Mouse (Mus musculus): ENCODE measurements around the gene 1700003H04Rik. TPM values are rescaled to one million over a fixed set of nuclear protein-coding genes. Genes with fewer than 3 reads are reported as not detected.

The 1700003H04Rik gene
- total RNA-seq, 1 experiment = not detected

DNA sequence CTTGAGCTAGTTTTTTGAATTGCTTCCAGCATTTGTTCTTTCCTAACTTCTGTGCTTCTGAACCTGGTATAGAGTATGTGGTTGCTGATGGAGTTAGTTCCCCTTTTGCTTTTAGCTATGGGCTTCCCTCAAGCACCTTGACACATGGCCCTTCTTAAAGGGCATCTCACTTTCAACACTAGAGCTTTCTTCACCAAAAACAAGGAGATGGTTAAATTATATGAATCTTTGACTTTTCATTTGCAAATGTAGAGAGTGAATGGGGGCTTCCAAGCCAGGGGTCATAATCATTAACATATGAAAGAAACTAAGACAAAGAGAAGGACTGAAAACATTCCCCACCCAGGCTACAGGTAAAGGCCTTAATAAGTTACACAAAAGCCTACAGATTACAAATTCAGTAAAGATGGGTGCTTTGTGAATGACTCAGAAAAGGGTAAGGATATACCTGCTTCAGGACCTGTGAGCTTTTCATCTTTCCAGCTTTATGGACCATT lies 25.2 kb upstream of the 1700003H04Rik start:
- DNase-seq (ENCODE audit: low read depth, low spot score) = peak; percentile 43
- Histone ChIP-seq H3K9ac (ENCODE audit: insufficient read depth, low read depth, low read length, poor library complexity, severe bottlenecking) (no peak overlapping the region), H3K9me3 (ENCODE audit: control insufficient read depth, insufficient read depth, low read depth, low read length) (peaks cover 3% of the 10 kb centered on the region; the same call in 1 of the 2 replicates), H3K36me3 (ENCODE audit: control insufficient read depth, insufficient read depth, low read length, poor library complexity, severe bottlenecking) (no peaks in the 10 kb centered on the region), H3K27ac (ENCODE audit: insufficient read depth, low read depth, low read length, poor library complexity, severe bottlenecking) (no peak overlapping the region; the same call in 1 of the 2 replicates), H3K4me1 (ENCODE audit: control insufficient read depth in 2 of 2, insufficient read depth in 2 of 2, low read length in 2 of 2, poor library complexity in 1 of 2) (peaks cover 2 to 9% of the 10 kb centered on the region in 2 experiments; a peak in 3 of 4 replicates), H3K4me3 (ENCODE audit: insufficient read depth in 1 of 2, low read depth in 1 of 2, low read length in 2 of 2, poor library complexity in 1 of 2, severe bottlenecking in 1 of 2) (no peak overlapping the region)
- TF ChIP-seq MAFK (IDR thresholded peaks at IDR 0.05; ENCODE audit: insufficient read depth, low read depth, low read length) (no peak), HCFC1 (IDR thresholded peaks at IDR 0.05; ENCODE audit: borderline replicate concordance, insufficient read depth, low read length) (no peak), ZC3H11A (IDR thresholded peaks at IDR 0.05; ENCODE audit: borderline replicate concordance, low read depth, low read length) (no peak), ZNF384 (IDR thresholded peaks at IDR 0.05; ENCODE audit: low read depth, low read length) (no peak), CHD2 (IDR thresholded peaks at IDR 0.05; ENCODE audit: low read depth, low read length) (0 out of 2 replicates have a peak, but pooled peaks have one; percentile 37)
- in situ Hi-C loops (cut with MboI; ENCODE audit: low sequenced_read_pairs in 2 of 2, unreplicated experiment in 2 of 2) = no loop called here

DNA sequence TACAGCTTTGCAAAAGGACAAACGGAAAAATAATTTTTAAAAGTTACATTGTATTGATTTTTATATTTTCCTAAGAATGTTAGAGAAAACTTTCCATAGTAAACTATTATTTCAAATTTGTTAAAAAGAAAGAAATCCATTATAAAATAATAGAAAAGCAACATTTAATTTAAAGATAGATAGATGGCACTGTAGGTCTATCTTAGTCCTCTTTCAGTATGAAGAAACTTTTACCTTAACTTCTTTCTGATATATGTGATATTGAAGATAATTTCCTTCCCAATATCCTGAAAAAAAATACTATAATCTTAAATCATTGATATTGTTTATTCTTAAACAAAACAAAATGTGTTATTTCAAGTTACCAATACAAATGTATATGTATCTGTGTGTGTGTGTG lies 24.6 kb upstream of the 1700003H04Rik start:
- Histone ChIP-seq H3K36me3 (ENCODE audit: control insufficient read depth, insufficient read depth, low read length, poor library complexity, severe bottlenecking) (no peaks in the 10 kb centered on the region), H3K4me1 (ENCODE audit: control insufficient read depth in 2 of 2, insufficient read depth in 2 of 2, low read length in 2 of 2, poor library complexity in 1 of 2) (peaks cover 2 to 9% of the 10 kb centered on the region in 2 experiments; a peak in 3 of 4 replicates), H3K27ac (ENCODE audit: insufficient read depth, low read depth, low read length, poor library complexity, severe bottlenecking) (no peak overlapping the region), H3K9me3 (ENCODE audit: control insufficient read depth, insufficient read depth, low read depth, low read length) (peaks cover 3% of the 10 kb centered on the region; the same call in 1 of the 2 replicates), H3K4me3 (ENCODE audit: insufficient read depth in 1 of 2, low read depth in 1 of 2, low read length in 2 of 2, poor library complexity in 1 of 2, severe bottlenecking in 1 of 2) (no peak overlapping the region), H3K9ac (ENCODE audit: insufficient read depth, low read depth, low read length, poor library complexity, severe bottlenecking) (no peak overlapping the region)
- in situ Hi-C loops (cut with MboI; ENCODE audit: low sequenced_read_pairs in 2 of 2, unreplicated experiment in 2 of 2) = no loop called here
- no peak for DNase-seq (ENCODE audit: low read depth, low spot score)
- TF ChIP-seq ZC3H11A (IDR thresholded peaks at IDR 0.05; ENCODE audit: borderline replicate concordance, low read depth, low read length) = no peak
- no peak for TF ChIP-seq HCFC1 (IDR thresholded peaks at IDR 0.05; ENCODE audit: borderline replicate concordance, insufficient read depth, low read length)
- no peak for TF ChIP-seq CHD2 (IDR thresholded peaks at IDR 0.05; ENCODE audit: low read depth, low read length)
- no peak for TF ChIP-seq ZNF384 (IDR thresholded peaks at IDR 0.05; ENCODE audit: low read depth, low read length)
- no peak for TF ChIP-seq MAFK (IDR thresholded peaks at IDR 0.05; ENCODE audit: insufficient read depth, low read depth, low read length)

DNA sequence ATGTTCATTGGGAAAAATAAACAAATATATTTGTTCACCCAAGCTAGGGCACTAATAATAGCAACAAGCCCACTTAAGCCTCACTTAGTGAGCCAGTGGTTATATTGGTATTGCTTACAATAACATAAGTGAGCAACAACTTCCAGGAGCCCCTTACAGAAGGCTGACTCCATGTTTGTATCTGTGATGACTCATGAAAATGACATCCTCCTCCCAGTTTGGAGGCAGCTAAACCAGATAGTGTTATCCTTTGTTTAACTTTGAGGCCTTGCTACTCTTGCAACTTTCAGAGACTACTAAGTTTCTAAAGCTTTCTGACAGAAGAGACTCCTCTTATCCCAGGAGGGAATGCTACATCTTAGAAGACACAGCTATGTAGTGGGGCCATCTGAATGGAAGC lies 16.9 kb upstream of the 1700003H04Rik start:
- Histone ChIP-seq H3K4me1 (ENCODE audit: control insufficient read depth in 2 of 2, insufficient read depth in 2 of 2, low read length in 2 of 2, poor library complexity in 1 of 2) (no peaks in the 10 kb centered on the region), H3K4me3 (ENCODE audit: insufficient read depth in 1 of 2, low read depth in 1 of 2, low read length in 2 of 2, poor library complexity in 1 of 2, severe bottlenecking in 1 of 2) (no peak overlapping the region), H3K36me3 (ENCODE audit: control insufficient read depth, insufficient read depth, low read length, poor library complexity, severe bottlenecking) (no peaks in the 10 kb centered on the region), H3K9me3 (ENCODE audit: control insufficient read depth, insufficient read depth, low read depth, low read length) (no peaks in the 10 kb centered on the region), H3K9ac (ENCODE audit: insufficient read depth, low read depth, low read length, poor library complexity, severe bottlenecking) (no peak overlapping the region), H3K27ac (ENCODE audit: insufficient read depth, low read depth, low read length, poor library complexity, severe bottlenecking) (no peak overlapping the region)
- TF ChIP-seq MAFK (IDR thresholded peaks at IDR 0.05; ENCODE audit: insufficient read depth, low read depth, low read length) (no peak), ZNF384 (IDR thresholded peaks at IDR 0.05; ENCODE audit: low read depth, low read length) (no peak), CHD2 (IDR thresholded peaks at IDR 0.05; ENCODE audit: low read depth, low read length) (no peak), HCFC1 (IDR thresholded peaks at IDR 0.05; ENCODE audit: borderline replicate concordance, insufficient read depth, low read length) (no peak)
- in situ Hi-C loops (cut with MboI; ENCODE audit: low sequenced_read_pairs in 2 of 2, unreplicated experiment in 2 of 2) = no loop called here
- no peak for DNase-seq (ENCODE audit: low read depth, low spot score)

DNA sequence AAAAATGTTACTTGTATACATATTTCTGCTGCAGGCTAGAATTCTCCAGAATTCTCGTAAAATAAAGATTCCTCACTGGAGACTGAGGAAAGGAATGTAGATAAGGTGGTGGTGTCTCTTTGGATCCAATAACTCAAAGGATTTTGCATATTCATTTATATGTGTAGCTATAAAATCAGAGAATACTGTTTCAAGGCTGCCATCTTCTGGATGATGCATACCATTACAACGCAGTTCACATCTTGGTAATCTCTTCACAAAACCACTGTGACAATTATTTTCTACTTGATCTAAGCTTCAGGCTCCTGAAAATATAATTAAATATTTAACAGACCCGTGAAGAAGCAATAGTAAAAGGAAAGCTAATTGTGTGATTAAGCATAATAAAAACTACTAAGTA lies 6.6 kb upstream of the 1700003H04Rik start:
- Histone ChIP-seq H3K36me3 (ENCODE audit: control insufficient read depth, insufficient read depth, low read length, poor library complexity, severe bottlenecking) (no peaks in the 10 kb centered on the region), H3K27ac (ENCODE audit: insufficient read depth, low read depth, low read length, poor library complexity, severe bottlenecking) (no peak overlapping the region), H3K9ac (ENCODE audit: insufficient read depth, low read depth, low read length, poor library complexity, severe bottlenecking) (no peak overlapping the region), H3K9me3 (ENCODE audit: control insufficient read depth, insufficient read depth, low read depth, low read length) (no peaks in the 10 kb centered on the region), H3K4me3 (ENCODE audit: insufficient read depth in 1 of 2, low read depth in 1 of 2, low read length in 2 of 2, poor library complexity in 1 of 2, severe bottlenecking in 1 of 2) (no peak overlapping the region), H3K4me1 (ENCODE audit: control insufficient read depth in 2 of 2, insufficient read depth in 2 of 2, low read length in 2 of 2, poor library complexity in 1 of 2) (no peaks in the 10 kb centered on the region)
- in situ Hi-C loops (cut with MboI; ENCODE audit: low sequenced_read_pairs in 2 of 2, unreplicated experiment in 2 of 2) = no loop called here
- TF ChIP-seq CHD2 (IDR thresholded peaks at IDR 0.05; ENCODE audit: low read depth, low read length) (no peak), ZC3H11A (IDR thresholded peaks at IDR 0.05; ENCODE audit: borderline replicate concordance, low read depth, low read length) (peak; percentile 23; the same call in 1 of the 2 replicates)
- DNase-seq (ENCODE audit: low read depth, low spot score) = no peak

DNA sequence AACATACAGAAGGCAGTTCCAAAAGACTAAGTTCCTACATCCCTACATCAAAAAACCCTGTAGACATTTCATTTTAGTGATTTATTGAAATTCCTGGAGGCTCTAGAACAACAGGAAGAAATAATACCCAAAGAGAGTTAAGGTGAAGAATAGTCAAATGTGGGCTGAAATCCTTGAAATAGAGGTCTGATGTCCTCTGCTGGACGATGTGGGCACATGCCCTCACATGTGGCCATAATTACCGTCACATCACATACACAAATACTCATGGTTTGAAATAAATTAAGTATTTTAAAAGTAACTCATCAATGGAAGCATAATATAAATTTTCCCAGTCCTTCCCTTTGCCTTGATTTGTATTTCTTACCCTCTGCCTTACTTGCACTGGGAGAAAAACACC lies 4.9 kb upstream of the 1700003H04Rik start:
- H3K4me3 ChIP-seq (ENCODE audit: insufficient read depth in 1 of 2, low read depth in 1 of 2, low read length in 2 of 2, poor library complexity in 1 of 2, severe bottlenecking in 1 of 2) = no peak overlapping the region
- H3K27ac ChIP-seq (ENCODE audit: insufficient read depth, low read depth, low read length, poor library complexity, severe bottlenecking) = no peak overlapping the region
- in situ Hi-C loops (cut with MboI; ENCODE audit: low sequenced_read_pairs in 2 of 2, unreplicated experiment in 2 of 2) = no loop called here
- no peaks in the 10 kb centered on the region for H3K9me3 ChIP-seq (ENCODE audit: control insufficient read depth, insufficient read depth, low read depth, low read length)
- no peak for DNase-seq (ENCODE audit: low read depth, low spot score)
- no peaks in the 10 kb centered on the region for H3K4me1 ChIP-seq (ENCODE audit: control insufficient read depth in 2 of 2, insufficient read depth in 2 of 2, low read length in 2 of 2, poor library complexity in 1 of 2)
- TF ChIP-seq ZC3H11A (IDR thresholded peaks at IDR 0.05; ENCODE audit: borderline replicate concordance, low read depth, low read length) (no peak), MAFK (IDR thresholded peaks at IDR 0.05; ENCODE audit: insufficient read depth, low read depth, low read length) (no peak), CHD2 (IDR thresholded peaks at IDR 0.05; ENCODE audit: low read depth, low read length) (no peak), HCFC1 (IDR thresholded peaks at IDR 0.05; ENCODE audit: borderline replicate concordance, insufficient read depth, low read length) (no peak), ZNF384 (IDR thresholded peaks at IDR 0.05; ENCODE audit: low read depth, low read length) (no peak)
- no peaks in the 10 kb centered on the region for H3K36me3 ChIP-seq (ENCODE audit: control insufficient read depth, insufficient read depth, low read length, poor library complexity, severe bottlenecking)
- no peak overlapping the region for H3K9ac ChIP-seq (ENCODE audit: insufficient read depth, low read depth, low read length, poor library complexity, severe bottlenecking)
